Mouse (Mus musculus) forebrain, embryonic 13.5 days (tissue): ENCODE data around the gene Pcdh15. TPM values are rescaled to one million over a fixed set of nuclear protein-coding genes. Genes with fewer than 3 reads are reported as not detected.

Experiments used
- ATAC-seq: fragments of 200-750 bp; cut with Nextera tagmentation; 2 replicates; pipeline ENCODE4 v1.8.0; 2017
- H3K27ac ChIP-seq: fragments of 300-500 bp; sonication (generic); 2 replicates; pipeline ENCODE4 v1.5.1; 2015; ENCODE audit warnings: inconsistent platforms, mild to moderate bottlenecking, moderate library complexity
- H3K27me3 ChIP-seq: fragments of 300-500 bp; sonication (generic); 2 replicates; pipeline ENCODE4 v1.6.1; 2015; ENCODE audit warnings: mild to moderate bottlenecking, inconsistent platforms
- H3K36me3 ChIP-seq: fragments of 300-500 bp; sonication (generic); 2 replicates; pipeline ENCODE4 v1.6.1; 2015; ENCODE audit warnings: mild to moderate bottlenecking, inconsistent platforms; ENCODE audit not compliant: poor library complexity, severe bottlenecking
- H3K4me1 ChIP-seq: fragments of 300-500 bp; sonication (generic); 2 replicates; pipeline ENCODE4 v1.6.1; 2015; ENCODE audit warnings: inconsistent platforms
- H3K4me2 ChIP-seq: fragments of 300-500 bp; sonication (generic); 2 replicates; pipeline ENCODE4 v1.6.1; 2015; ENCODE audit warnings: inconsistent platforms, mild to moderate bottlenecking, moderate library complexity
- H3K4me3 ChIP-seq: fragments of 300-500 bp; sonication (generic); 2 replicates; pipeline ENCODE4 v1.5.1; 2015; ENCODE audit warnings: mild to moderate bottlenecking, inconsistent platforms
- H3K9ac ChIP-seq: fragments of 300-500 bp; sonication (generic); 2 replicates; pipeline ENCODE4 v1.6.1; 2015; ENCODE audit warnings: mild to moderate bottlenecking, inconsistent platforms
- H3K9me3 ChIP-seq: fragments of 300-500 bp; sonication (generic); replicated peaks from 2 replicates; pipeline ENCODE4 v1.6.1; 2016; ENCODE audit warnings: inconsistent platforms
- WGBS: fragments of 180-500 bp; shearing (Covaris S2); methylation state at CpG from one replicate; pipeline ENCODE4 v1.1.7; 2015; 5-methylcytosine and 5-hydroxymethylcytosine counted together
- polyA plus RNA-seq: library from polyadenylated mRNA; unstranded; fragments of >200 nt; fragmentation: Nextera tagmentation; extraction: Ambion mirVana; gene quantifications from 2 replicates; pipeline ENCODE4 v1.2.1, GENCODE M21; 2015

The Pcdh15 gene
- polyA plus RNA-seq, 1 experiment from 2014 or later: 1.9 TPM

DNA sequence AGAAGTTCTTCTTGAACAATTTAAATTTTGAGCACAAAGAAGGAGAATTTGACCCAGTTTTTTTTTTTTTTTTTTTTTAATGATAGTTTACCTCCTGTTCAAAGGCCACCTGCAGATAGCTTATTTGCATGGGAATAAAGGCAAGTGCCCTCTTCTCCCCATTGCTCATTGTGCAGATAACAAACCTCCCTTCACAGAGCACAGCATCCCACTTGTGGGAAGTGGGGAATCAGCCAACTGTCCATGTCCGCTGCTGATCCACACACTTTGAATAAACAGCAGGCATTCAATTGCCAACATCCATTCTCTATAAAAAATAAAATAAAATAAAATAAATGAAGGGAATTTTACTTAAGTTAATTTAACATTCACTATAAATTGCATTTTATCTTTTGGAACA, 1015.0 kb downstream of the Pcdh15 start:
- ATAC-seq: no peak
- no peaks in the 10 kb centered on the region for H3K27me3 ChIP-seq
- 28% methylated on average over 1 of the region's 1 CpGs for WGBS

DNA sequence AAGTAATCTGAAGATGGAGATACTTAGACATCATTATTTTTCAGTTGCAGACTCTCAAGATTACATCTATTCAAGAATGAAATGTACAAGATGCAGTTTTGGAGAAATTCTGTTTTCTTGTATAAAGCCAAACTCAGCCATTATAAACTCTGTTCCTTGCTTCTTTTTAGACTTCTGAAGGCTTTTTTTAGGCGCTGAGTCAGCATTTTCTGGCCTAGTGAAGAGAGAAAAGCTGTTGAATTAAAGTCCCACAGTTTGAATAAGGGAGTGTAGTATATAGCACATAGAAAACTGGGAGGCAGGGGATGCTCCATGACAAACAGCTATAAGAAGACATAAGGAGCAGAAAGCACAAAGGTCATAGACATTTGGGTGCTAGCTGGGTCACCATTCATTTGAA, 1017.7 kb downstream of the Pcdh15 start:
- no peak overlapping the region for H3K27ac ChIP-seq
- H3K9me3 ChIP-seq: no peaks in the 10 kb centered on the region
- no peaks in the 10 kb centered on the region for H3K4me1 ChIP-seq
- no peak overlapping the region for H3K4me2 ChIP-seq
- no peak for ATAC-seq
- H3K9ac ChIP-seq: no peak overlapping the region
- no peaks in the 10 kb centered on the region for H3K36me3 ChIP-seq
- H3K4me3 ChIP-seq: no peak overlapping the region
- H3K27me3 ChIP-seq: no peaks in the 10 kb centered on the region
- 61% methylated on average over 1 of the region's 1 CpGs for WGBS

More for the DNA sequence above, 1015.0 kb downstream of the Pcdh15 start:
- H3K36me3 ChIP-seq: no peaks in the 10 kb centered on the region
- no peaks in the 10 kb centered on the region for H3K9me3 ChIP-seq
- H3K9ac ChIP-seq: no peak overlapping the region
- H3K4me3 ChIP-seq: no peak overlapping the region
- no peak overlapping the region for H3K4me2 ChIP-seq
- H3K4me1 ChIP-seq: no peaks in the 10 kb centered on the region
- no peak overlapping the region for H3K27ac ChIP-seq

DNA sequence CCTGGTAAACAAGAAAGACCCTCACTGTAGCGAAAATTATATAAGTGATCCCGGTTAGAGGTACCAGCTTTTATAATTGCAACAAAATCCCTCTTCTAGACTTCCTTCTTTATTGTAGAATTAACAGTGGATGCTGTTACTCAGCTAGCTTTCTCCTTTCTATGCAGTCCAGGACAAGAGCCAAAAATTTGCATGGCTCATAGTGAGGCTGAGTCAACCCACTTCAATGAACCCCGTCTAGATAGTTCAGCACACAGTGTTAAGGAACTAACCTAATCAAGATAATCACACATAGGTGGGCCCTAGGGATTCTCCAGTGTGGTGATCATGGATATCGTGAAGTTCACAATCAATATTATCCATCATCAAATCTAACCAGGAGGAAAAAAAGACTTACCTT, 1024.3 kb downstream of the Pcdh15 start:
- no peaks in the 10 kb centered on the region for H3K27me3 ChIP-seq
- no peaks in the 10 kb centered on the region for H3K4me1 ChIP-seq
- no peak overlapping the region for H3K4me2 ChIP-seq
- no peak overlapping the region for H3K27ac ChIP-seq
- H3K9ac ChIP-seq: no peak overlapping the region
- no peak overlapping the region for H3K4me3 ChIP-seq
- WGBS: 90% methylated on average over 4 of the region's 4 CpGs
- no peaks in the 10 kb centered on the region for H3K36me3 ChIP-seq
- no peak for ATAC-seq
- H3K9me3 ChIP-seq: no peaks in the 10 kb centered on the region

DNA sequence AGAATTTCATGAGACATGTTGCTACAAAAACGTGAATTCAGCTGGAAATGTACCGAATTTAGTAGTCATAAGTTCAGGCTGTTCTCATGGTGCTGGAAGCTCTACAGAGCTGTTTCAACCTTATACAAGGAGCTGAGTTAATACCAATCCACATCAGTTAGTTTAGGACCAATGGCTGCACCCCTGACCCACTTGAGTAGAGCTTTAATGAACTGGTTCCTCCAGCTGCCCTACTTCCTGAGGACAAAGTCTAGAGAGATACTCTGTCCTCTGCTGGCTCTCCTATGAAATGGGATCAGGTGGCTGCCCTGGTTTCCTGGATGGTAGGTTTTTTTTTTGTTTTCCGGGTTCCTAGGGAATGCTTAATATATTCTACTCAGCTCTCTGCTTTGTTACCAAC, 1030.0 kb downstream of the Pcdh15 start:
- no peak overlapping the region for H3K4me3 ChIP-seq
- ATAC-seq: no peak
- H3K4me2 ChIP-seq: no peak overlapping the region
- H3K9me3 ChIP-seq: no peaks in the 10 kb centered on the region
- H3K27me3 ChIP-seq: no peaks in the 10 kb centered on the region
- no peak overlapping the region for H3K27ac ChIP-seq
- H3K36me3 ChIP-seq: no peaks in the 10 kb centered on the region
- 80% methylated on average over 3 of the region's 3 CpGs for WGBS
- H3K9ac ChIP-seq: no peak overlapping the region
- no peaks in the 10 kb centered on the region for H3K4me1 ChIP-seq

DNA sequence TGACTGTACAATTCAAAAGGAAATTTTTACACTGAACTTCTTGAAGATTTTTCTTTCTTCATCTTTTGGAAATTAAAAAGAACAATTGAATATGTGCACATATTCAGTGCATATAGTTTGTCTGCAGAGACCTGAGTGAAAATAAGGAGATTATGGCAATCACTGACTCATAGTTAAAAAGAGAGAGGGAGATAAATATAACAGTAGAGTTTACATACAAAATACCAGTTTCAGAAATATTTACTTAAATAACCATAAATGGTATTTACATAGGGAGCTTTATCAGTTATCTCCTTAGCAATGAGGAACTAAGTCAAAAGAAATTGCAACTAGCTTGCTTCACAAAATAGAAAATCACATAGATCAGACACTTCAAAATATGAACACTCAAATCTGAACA, 1030.5 kb downstream of the Pcdh15 start:
- Histone ChIP-seq H3K27me3 (no peaks in the 10 kb centered on the region), H3K36me3 (no peaks in the 10 kb centered on the region), H3K9ac (no peak overlapping the region), H3K9me3 (no peaks in the 10 kb centered on the region), H3K4me2 (no peak overlapping the region), H3K4me3 (no peak overlapping the region), H3K4me1 (no peaks in the 10 kb centered on the region), H3K27ac (no peak overlapping the region)
- no peak for ATAC-seq

DNA sequence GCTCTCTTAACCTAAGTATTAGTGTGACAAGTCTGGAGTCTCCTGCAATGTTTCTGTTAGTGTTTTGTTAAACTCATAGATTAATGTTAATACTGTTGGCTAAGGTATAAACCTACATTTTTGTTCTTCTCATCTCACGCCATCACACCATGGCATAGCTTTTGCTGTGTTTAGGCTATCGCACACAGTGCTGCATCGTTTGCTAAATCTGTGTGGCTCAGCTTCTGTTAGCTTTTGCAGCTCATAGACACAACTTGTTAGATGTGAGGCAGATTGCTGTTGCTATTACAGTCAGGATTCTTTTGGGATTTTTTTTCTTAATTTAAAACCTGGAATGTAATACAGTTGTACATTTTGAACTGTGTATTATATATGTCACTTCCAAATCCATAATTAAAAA, 1031.7 kb downstream of the Pcdh15 start:
- H3K36me3 ChIP-seq: no peaks in the 10 kb centered on the region
- WGBS: 93% methylated on average over 3 of the region's 3 CpGs
- no peak overlapping the region for H3K4me3 ChIP-seq
- H3K9ac ChIP-seq: no peak overlapping the region
- no peak overlapping the region for H3K27ac ChIP-seq
- H3K27me3 ChIP-seq: no peaks in the 10 kb centered on the region
- no peaks in the 10 kb centered on the region for H3K9me3 ChIP-seq
- H3K4me2 ChIP-seq: no peak overlapping the region
- no peaks in the 10 kb centered on the region for H3K4me1 ChIP-seq
- no peak for ATAC-seq

GRCm38 (mm10) chr10:74147966-74148365, 1048.8 kb downstream of the Pcdh15 start:
- Histone ChIP-seq H3K4me2 (no peak overlapping the region), H3K4me1 (no peaks in the 10 kb centered on the region), H3K9me3 (no peaks in the 10 kb centered on the region), H3K27ac (no peak overlapping the region), H3K36me3 (no peaks in the 10 kb centered on the region), H3K4me3 (no peak overlapping the region), H3K27me3 (no peaks in the 10 kb centered on the region), H3K9ac (no peak overlapping the region)
- no peak for ATAC-seq

DNA sequence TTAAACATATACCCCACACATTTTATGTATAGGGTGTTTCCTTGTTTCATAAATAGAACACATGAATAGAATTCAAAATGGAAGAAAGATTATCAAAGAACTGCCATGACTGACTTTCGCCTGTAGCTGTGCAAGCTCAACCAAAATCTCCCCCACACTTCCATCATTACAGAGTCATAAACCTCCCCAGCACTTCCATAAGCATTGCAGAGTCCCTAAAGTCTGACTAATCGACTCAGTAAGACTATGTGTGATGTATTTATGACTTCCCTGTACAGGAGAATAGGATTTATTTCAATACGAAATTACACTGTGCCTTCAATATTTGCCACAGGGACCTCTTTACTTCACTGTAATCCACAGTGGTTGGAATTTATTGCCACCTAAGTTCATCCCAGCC, 1082.8 kb downstream of the Pcdh15 start:
- no peaks in the 10 kb centered on the region for H3K36me3 ChIP-seq
- no peaks in the 10 kb centered on the region for H3K4me1 ChIP-seq
- H3K27me3 ChIP-seq: no peaks in the 10 kb centered on the region
- 70% methylated on average over 3 of the region's 3 CpGs for WGBS
- H3K9ac ChIP-seq: no peak overlapping the region
- no peak overlapping the region for H3K4me2 ChIP-seq
- H3K4me3 ChIP-seq: no peak overlapping the region
- ATAC-seq: no peak
- no peaks in the 10 kb centered on the region for H3K9me3 ChIP-seq
- no peak overlapping the region for H3K27ac ChIP-seq

- H3K9ac ChIP-seq: no peak overlapping the region
- H3K27ac ChIP-seq: no peak overlapping the region
- no peaks in the 10 kb centered on the region for H3K4me1 ChIP-seq
- H3K4me2 ChIP-seq: no peak overlapping the region
- no peaks in the 10 kb centered on the region for H3K36me3 ChIP-seq
- H3K9me3 ChIP-seq: no peaks in the 10 kb centered on the region
- peak; percentile 48; the same call in 1 of the 2 replicates for ATAC-seq
- no peaks in the 10 kb centered on the region for H3K27me3 ChIP-seq
- no peak overlapping the region for H3K4me3 ChIP-seq
These were observed 1104.5 kb downstream of the Pcdh15 start for GRCm38 (mm10) chr10:74203650-74204049.

GRCm38 (mm10) chr10:74217268-74217667, 1118.1 kb downstream of the Pcdh15 start:
- no peaks in the 10 kb centered on the region for H3K36me3 ChIP-seq
- no peak for ATAC-seq
- H3K4me3 ChIP-seq: no peak overlapping the region
- no peaks in the 10 kb centered on the region for H3K9me3 ChIP-seq
- H3K4me1 ChIP-seq: no peaks in the 10 kb centered on the region
- no peaks in the 10 kb centered on the region for H3K27me3 ChIP-seq
- H3K9ac ChIP-seq: no peak overlapping the region
- H3K27ac ChIP-seq: no peak overlapping the region
- WGBS: 49% methylated on average over 1 of the region's 1 CpGs
- no peak overlapping the region for H3K4me2 ChIP-seq

GRCm38 (mm10) chr10:74220439-74220838, 1121.3 kb downstream of the Pcdh15 start:
- no peak overlapping the region for H3K9ac ChIP-seq
- no peak overlapping the region for H3K27ac ChIP-seq
- no peak overlapping the region for H3K4me3 ChIP-seq
- no peaks in the 10 kb centered on the region for H3K27me3 ChIP-seq
- no peaks in the 10 kb centered on the region for H3K9me3 ChIP-seq
- no peak for ATAC-seq
- H3K4me2 ChIP-seq: no peak overlapping the region
- H3K4me1 ChIP-seq: no peaks in the 10 kb centered on the region
- 84% methylated on average over 2 of the region's 2 CpGs for WGBS
- H3K36me3 ChIP-seq: no peaks in the 10 kb centered on the region

GRCm38 (mm10) chr10:74257716-74258446, 1158.7 kb downstream of the Pcdh15 start:
- H3K27me3 ChIP-seq: no peaks in the 10 kb centered on the region
- no peak overlapping the region for H3K4me3 ChIP-seq
- WGBS: 77% methylated on average over 15 of the region's 15 CpGs
- H3K4me2 ChIP-seq: no peak overlapping the region
- ATAC-seq: peak; percentile 24; the same call in 1 of the 2 replicates
- H3K27ac ChIP-seq: no peak overlapping the region
- H3K9me3 ChIP-seq: no peaks in the 10 kb centered on the region
- H3K36me3 ChIP-seq: no peaks in the 10 kb centered on the region
- no peaks in the 10 kb centered on the region for H3K4me1 ChIP-seq
- no peak overlapping the region for H3K9ac ChIP-seq

- Histone ChIP-seq H3K4me2 (no peak overlapping the region), H3K9me3 (no peaks in the 10 kb centered on the region), H3K36me3 (no peaks in the 10 kb centered on the region), H3K4me3 (no peak overlapping the region), H3K27me3 (no peaks in the 10 kb centered on the region), H3K9ac (no peak overlapping the region), H3K4me1 (no peaks in the 10 kb centered on the region), H3K27ac (no peak overlapping the region)
- no peak for ATAC-seq
These were observed 1159.5 kb downstream of the Pcdh15 start for GRCm38 (mm10) chr10:74258639-74259038.
